In genomic region chr13:35740301-35741039, GRCm38 (mm10) we compare ENCODE assay signal across 8 mouse cellular contexts.
DNase-seq lines count a peak whose midpoint lies in the region; ATAC-seq and TF ChIP-seq lines count a peak whose summit lies in the region.

No protein-coding gene starts in this region.

- peak overlapping the region; percentile 93 for H3K27ac ChIP-seq in gastrocnemius, adult 2 months
- H3K27ac ChIP-seq in hindbrain, embryonic 14.5 days, result no peak overlapping the region
- peak overlapping the region; percentile 65 for H3K27ac ChIP-seq in limb, embryonic 14.5 days (replicated peaks; ENCODE audit: low read depth, low read length)
- no peak overlapping the region for H3K27ac ChIP-seq in midbrain, embryonic 13.5 days

- TF ChIP-seq POLR2A in limb, embryonic 14.5 days (IDR thresholded peaks at IDR 0.05; ENCODE audit: borderline replicate concordance, extremely low read depth, insufficient read depth, insufficient read length), result 0 out of 2 replicates have a peak, but pooled peaks have one; percentile 16

- peaks cover 29% of the 10 kb centered on the region for H3K27me3 ChIP-seq in hindbrain, embryonic 14.5 days (ENCODE audit: control insufficient read depth, insufficient read depth, low read length)
- H3K27me3 ChIP-seq in limb, embryonic 14.5 days (ENCODE audit: control insufficient read depth, insufficient read depth, low read length), result no peaks in the 10 kb centered on the region
- H3K27me3 ChIP-seq in midbrain, embryonic 13.5 days, result peaks cover 33% of the 10 kb centered on the region

- H3K36me3 ChIP-seq in hindbrain, embryonic 14.5 days (replicated peaks; ENCODE audit: control insufficient read depth, insufficient read depth), result no peaks in the 10 kb centered on the region
- H3K36me3 ChIP-seq in limb, embryonic 14.5 days (ENCODE audit: control insufficient read depth, insufficient read depth, low read length), result no peaks in the 10 kb centered on the region
- no peaks in the 10 kb centered on the region for H3K36me3 ChIP-seq in midbrain, embryonic 13.5 days

- under 1% methylated on average over 32 of the region's 61 CpGs for WGBS in hindbrain, embryonic 14.5 days
- WGBS in limb, embryonic 14.5 days, result 3% methylated on average over 28 of the region's 61 CpGs
- WGBS in midbrain, embryonic 13.5 days, result under 1% methylated on average over 33 of the region's 61 CpGs

- H3K4me2 ChIP-seq in hindbrain, embryonic 14.5 days (replicated peaks), result peak overlapping the region; percentile 92
- H3K4me2 ChIP-seq in limb, embryonic 14.5 days (replicated peaks; ENCODE audit: low read depth, low read length, severe bottlenecking), result peak overlapping the region; percentile 49
- H3K4me2 ChIP-seq in midbrain, embryonic 13.5 days (replicated peaks), result peak overlapping the region; percentile 92

- peaks cover 10% of the 10 kb centered on the region for H3K4me1 ChIP-seq in hindbrain, embryonic 14.5 days (replicated peaks; ENCODE audit: control insufficient read depth, insufficient read depth, low read length)
- H3K4me1 ChIP-seq in limb, embryonic 14.5 days (ENCODE audit: control insufficient read depth, insufficient read depth, low read length), result peaks cover 11% of the 10 kb centered on the region
- peaks cover 24% of the 10 kb centered on the region for H3K4me1 ChIP-seq in midbrain, embryonic 13.5 days (replicated peaks)

- no peak for TF ChIP-seq CTCF in gastrocnemius, adult 2 months (IDR thresholded peaks at IDR 0.05)

- peak; percentile 80 for DNase-seq in embryo, embryonic 11 days
- no peak for DNase-seq in embryo, embryonic 9.5 days (ENCODE audit: extremely low spot score)
- DNase-seq in cerebellum, adult 18-20 months, result peak; percentile 60 to 74
- DNase-seq in gastrocnemius, adult 2 months, result peak; percentile 92
- no peak for DNase-seq in hindbrain, embryonic 14.5 days (ENCODE audit: low spot score)
- DNase-seq in limb, embryonic 14.5 days (ENCODE audit: low spot score), result peak; percentile 15
- DNase-seq in spleen, postnatal 4 days (ENCODE audit: low spot score in 2 of 2), result peak; percentile 85 to 92

- intact Hi-C loops in gastrocnemius, adult 2 months (cut with DNase I), result loop anchor here (5.0 to 10.0 kb wide), 4 partner anchors 42 to 746 kb away; no protein-coding TSS in a partner anchor

- H3K4me3 ChIP-seq in gastrocnemius, adult 2 months, result peak overlapping the region; percentile 98
- H3K4me3 ChIP-seq in hindbrain, embryonic 14.5 days (replicated peaks; ENCODE audit: low read length), result peak overlapping the region; percentile 85
- H3K4me3 ChIP-seq in limb, embryonic 14.5 days (replicated peaks; ENCODE audit: low read length), result peak overlapping the region; percentile 94
- peak overlapping the region; percentile 90 for H3K4me3 ChIP-seq in midbrain, embryonic 13.5 days (replicated peaks)

- peak; percentile 77 for ATAC-seq in hindbrain, embryonic 14.5 days (ENCODE audit: low FRiP score)
- ATAC-seq in limb, embryonic 14.5 days (ENCODE audit: low FRiP score, low read depth), result peak; percentile 73
- ATAC-seq in midbrain, embryonic 13.5 days, result peak; percentile 85

- H3K9ac ChIP-seq in hindbrain, embryonic 14.5 days, result no peak overlapping the region
- H3K9ac ChIP-seq in limb, embryonic 14.5 days (ENCODE audit: low read depth, low read length, severe bottlenecking), result peak overlapping the region; percentile 53
- H3K9ac ChIP-seq in midbrain, embryonic 13.5 days (replicated peaks), result peak overlapping the region; percentile 54; the same call in 1 of the 2 replicates

- H3K9me3 ChIP-seq in hindbrain, embryonic 14.5 days (ENCODE audit: control insufficient read depth, low read length), result peaks cover under 1% of the 10 kb centered on the region; the same call in 1 of the 2 replicates
- no peaks in the 10 kb centered on the region for H3K9me3 ChIP-seq in limb, embryonic 14.5 days (ENCODE audit: control insufficient read depth, low read length)
- H3K9me3 ChIP-seq in midbrain, embryonic 13.5 days, result no peaks in the 10 kb centered on the region

Comparison
In these comparisons a context has a peak if more than half of its experiments do, and no peak if none do; other contexts are left out.
1. DNase-seq: peak in embryo, embryonic 11 days (single experiment), cerebellum, adult 18-20 months (2 of 2), gastrocnemius, adult 2 months (single experiment), limb, embryonic 14.5 days (single experiment) and spleen, postnatal 4 days (2 of 2); none in embryo, embryonic 9.5 days (single experiment) and hindbrain, embryonic 14.5 days (single experiment).
2. H3K27ac ChIP-seq: peak in gastrocnemius, adult 2 months (single experiment) and limb, embryonic 14.5 days (single experiment); none in hindbrain, embryonic 14.5 days (single experiment) and midbrain, embryonic 13.5 days (single experiment).
3. Peak in every context shown above with its lines, with median percentiles within 50 percentile points of each other: H3K4me3 ChIP-seq, ATAC-seq and H3K4me2 ChIP-seq.